Mouse (Mus musculus): ENCODE data around the gene Fscn2. TPM values are rescaled to one million over a fixed set of nuclear protein-coding genes. Genes with fewer than 3 reads are reported as not detected.

The Fscn2 gene
- polyA plus RNA-seq, 1 experiment: 1.7 TPM

DNA sequence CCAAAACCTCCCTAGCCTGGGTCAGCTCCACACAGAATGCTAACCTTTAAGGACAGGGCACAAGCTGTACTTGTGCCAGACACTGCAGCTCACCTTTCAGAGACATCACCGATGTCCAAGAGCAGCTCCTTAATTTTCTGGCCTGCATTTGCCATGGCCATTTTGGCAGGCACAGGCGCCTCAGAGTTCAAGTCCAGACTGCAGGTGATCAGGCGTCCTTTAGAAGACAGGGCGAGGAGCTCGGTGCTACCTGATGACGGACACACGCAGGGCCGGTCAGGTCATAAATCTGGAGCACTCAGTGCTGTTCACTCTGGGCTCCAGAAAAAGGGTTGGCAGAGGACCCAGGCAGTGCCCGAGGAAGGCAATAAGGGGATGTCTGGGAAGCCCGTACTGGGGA, 14.0 kb downstream of the Fscn2 start:
- Histone ChIP-seq H3K4me3 (replicated peaks) (no peak overlapping the region), H3K9me3 (no peaks in the 10 kb centered on the region), H3K36me3 (replicated peaks; ENCODE audit: low read length) (peaks cover 80% of the 10 kb centered on the region), H3K27me3 (replicated peaks) (no peaks in the 10 kb centered on the region), H3K4me1 (peaks cover 54% of the 10 kb centered on the region)
- TF ChIP-seq FLI1 (IDR thresholded peaks at IDR 0.05; ENCODE audit: low read length) (no peak), GATA1 (IDR thresholded peaks at IDR 0.05; ENCODE audit: borderline replicate concordance, low read length) (no peak)

- no peaks in the 10 kb centered on the region for H3K9me3 ChIP-seq
- H3K36me3 ChIP-seq (replicated peaks; ENCODE audit: low read length): peaks cover 80% of the 10 kb centered on the region
- H3K4me1 ChIP-seq: peaks cover 50% of the 10 kb centered on the region
- H3K4me3 ChIP-seq (replicated peaks): peak overlapping the region; percentile 4
- H3K27me3 ChIP-seq (replicated peaks): no peaks in the 10 kb centered on the region
- no peak for TF ChIP-seq GATA1 (IDR thresholded peaks at IDR 0.05; ENCODE audit: borderline replicate concordance, low read length)
- TF ChIP-seq FLI1 (IDR thresholded peaks at IDR 0.05; ENCODE audit: low read length): no peak
These were observed 15.2 kb downstream of the Fscn2 start for GRCm38 (mm10) chr11:120376302-120377160.

GRCm38 (mm10) chr11:120377337-120377736, 16.0 kb downstream of the Fscn2 start:
- Histone ChIP-seq H3K27me3 (replicated peaks) (no peaks in the 10 kb centered on the region), H3K36me3 (replicated peaks; ENCODE audit: low read length) (peaks cover 80% of the 10 kb centered on the region), H3K4me3 (replicated peaks) (peak overlapping the region; percentile 99), H3K9me3 (no peaks in the 10 kb centered on the region), H3K4me1 (peaks cover 46% of the 10 kb centered on the region)
- TF ChIP-seq GATA1 (IDR thresholded peaks at IDR 0.05; ENCODE audit: borderline replicate concordance, low read length) (no peak), FLI1 (IDR thresholded peaks at IDR 0.05; ENCODE audit: low read length) (no peak)

GRCm38 (mm10) chr11:120378031-120378610, 16.8 kb downstream of the Fscn2 start:
- Histone ChIP-seq H3K4me1 (peaks cover 38% of the 10 kb centered on the region), H3K36me3 (replicated peaks; ENCODE audit: low read length) (peaks cover 80% of the 10 kb centered on the region), H3K4me3 (replicated peaks) (peak overlapping the region; percentile 99), H3K9me3 (no peaks in the 10 kb centered on the region), H3K27me3 (replicated peaks) (no peaks in the 10 kb centered on the region)
- no peak for TF ChIP-seq GATA1 (IDR thresholded peaks at IDR 0.05; ENCODE audit: borderline replicate concordance, low read length)

DNA sequence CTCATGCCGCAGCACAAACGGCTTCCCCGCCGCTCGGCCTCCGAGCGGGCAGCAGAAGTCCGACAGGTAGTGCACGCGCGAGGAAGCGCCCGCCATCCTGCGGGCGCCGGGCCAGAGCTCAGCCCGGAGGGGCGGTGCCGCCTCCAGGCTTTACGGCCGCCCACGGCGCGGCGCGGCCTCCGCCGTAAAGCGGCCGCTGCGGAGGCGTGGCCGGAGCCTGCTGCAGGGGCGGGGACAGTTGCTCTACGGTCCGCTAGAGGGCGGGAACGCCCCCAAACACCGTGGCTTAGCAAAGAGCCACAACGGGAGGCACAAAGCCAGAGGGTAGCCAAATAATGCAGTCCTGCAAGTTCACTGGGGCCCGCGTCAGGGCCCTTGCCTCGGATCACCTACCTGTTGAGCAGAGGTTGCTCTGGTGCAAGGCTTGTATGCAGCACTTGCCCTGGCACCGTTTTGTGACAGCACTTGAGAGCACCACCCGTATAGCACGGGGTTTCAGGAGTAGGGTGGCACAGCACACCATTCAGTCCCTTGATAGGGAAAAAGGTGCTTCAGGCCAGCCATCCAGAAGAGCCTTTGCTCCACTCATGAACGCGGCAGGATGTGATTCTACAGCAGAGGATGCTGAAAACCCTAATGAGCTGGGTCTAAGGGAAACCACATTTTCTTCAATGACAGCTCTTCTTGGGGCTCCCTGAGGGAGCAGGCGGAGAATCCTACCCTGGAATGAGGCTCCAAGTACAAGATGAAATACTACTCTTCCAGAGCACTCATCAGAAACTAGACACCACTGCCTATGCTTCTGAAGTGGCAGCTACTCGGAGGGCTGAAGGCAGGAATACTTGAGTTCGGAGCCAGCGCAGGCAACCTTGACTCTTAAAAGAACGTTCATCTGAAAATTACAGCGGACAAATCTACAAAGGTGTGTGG, 17.5 kb downstream of the Fscn2 start, which contains the start of gene Faap100:
Gene Faap100 (minus strand): TSS at position 154 of the 930 bp plus-strand sequence.
- H3K27me3 ChIP-seq (replicated peaks): no peaks in the 10 kb centered on the region
- H3K4me3 ChIP-seq (replicated peaks): peak within 1 kb of the TSS; percentile 99
- no peaks in the 10 kb centered on the region for H3K9me3 ChIP-seq
- H3K36me3 ChIP-seq (replicated peaks; ENCODE audit: low read length): peaks cover 80% of the 10 kb centered on the region
- H3K4me1 ChIP-seq: peaks cover 36% of the 10 kb centered on the region
- TF ChIP-seq FLI1 (IDR thresholded peaks at IDR 0.05; ENCODE audit: low read length): no peak
- TF ChIP-seq GATA1 (IDR thresholded peaks at IDR 0.05; ENCODE audit: borderline replicate concordance, low read length): no peak

- Histone ChIP-seq H3K4me3 (replicated peaks) (no peak overlapping the region), H3K27me3 (replicated peaks) (no peaks in the 10 kb centered on the region), H3K4me1 (peaks cover 36% of the 10 kb centered on the region), H3K9me3 (no peaks in the 10 kb centered on the region), H3K36me3 (replicated peaks; ENCODE audit: low read length) (peaks cover 80% of the 10 kb centered on the region)
- TF ChIP-seq FLI1 (IDR thresholded peaks at IDR 0.05; ENCODE audit: low read length): no peak
These were observed 18.9 kb downstream of the Fscn2 start for GRCm38 (mm10) chr11:120380271-120380670.

- Histone ChIP-seq H3K9me3 (no peaks in the 10 kb centered on the region), H3K36me3 (replicated peaks; ENCODE audit: low read length) (peaks cover 80% of the 10 kb centered on the region), H3K4me1 (peaks cover 36% of the 10 kb centered on the region)
These were observed 19.8 kb downstream of the Fscn2 start for GRCm38 (mm10) chr11:120381157-120381556.

GRCm38 (mm10) chr11:120382509-120382908, 21.2 kb downstream of the Fscn2 start:
- peaks cover 79% of the 10 kb centered on the region for H3K36me3 ChIP-seq (replicated peaks; ENCODE audit: low read length)
- TF ChIP-seq GATA1 (IDR thresholded peaks at IDR 0.05; ENCODE audit: borderline replicate concordance, low read length): no peak
- TF ChIP-seq FLI1 (IDR thresholded peaks at IDR 0.05; ENCODE audit: low read length): no peak
- H3K9me3 ChIP-seq: no peaks in the 10 kb centered on the region
- no peaks in the 10 kb centered on the region for H3K27me3 ChIP-seq (replicated peaks)
- peaks cover 35% of the 10 kb centered on the region for H3K4me1 ChIP-seq
- no peak overlapping the region for H3K4me3 ChIP-seq (replicated peaks)

More at GRCm38 (mm10) chr11:120381157-120381556, 19.8 kb downstream of the Fscn2 start:
- H3K4me3 ChIP-seq (replicated peaks): no peak overlapping the region
- TF ChIP-seq GATA1 (IDR thresholded peaks at IDR 0.05; ENCODE audit: borderline replicate concordance, low read length) (no peak), FLI1 (IDR thresholded peaks at IDR 0.05; ENCODE audit: low read length) (no peak)
- no peaks in the 10 kb centered on the region for H3K27me3 ChIP-seq (replicated peaks)

- TF ChIP-seq FLI1 (IDR thresholded peaks at IDR 0.05; ENCODE audit: low read length): no peak
- no peak for TF ChIP-seq GATA1 (IDR thresholded peaks at IDR 0.05; ENCODE audit: borderline replicate concordance, low read length)
- peaks cover 85% of the 10 kb centered on the region for H3K36me3 ChIP-seq (replicated peaks; ENCODE audit: low read length)
- H3K27me3 ChIP-seq (replicated peaks): no peaks in the 10 kb centered on the region
These were observed 25.3 kb downstream of the Fscn2 start for GRCm38 (mm10) chr11:120386632-120387031.

More at GRCm38 (mm10) chr11:120386632-120387031, 25.3 kb downstream of the Fscn2 start:
- peaks cover 22% of the 10 kb centered on the region for H3K4me1 ChIP-seq
- H3K4me3 ChIP-seq (replicated peaks): no peak overlapping the region
- no peaks in the 10 kb centered on the region for H3K9me3 ChIP-seq
